Mouse (Mus musculus): Measurements from ENCODE around the gene Ankef1. TPM values are rescaled to one million over a fixed set of nuclear protein-coding genes. Genes with fewer than 3 reads are reported as not detected.

Gene Ankef1
- polyA plus RNA-seq, 1 experiment from 2014 or later, result 0.74 TPM

- no peaks in the 10 kb centered on the region for H3K4me1 ChIP-seq (replicated peaks; ENCODE audit: control insufficient read depth, insufficient read depth, low read length)
- no peak for ATAC-seq (ENCODE audit: low FRiP score)
- H3K27me3 ChIP-seq (ENCODE audit: control insufficient read depth, insufficient read depth, low read length), result no peaks in the 10 kb centered on the region
- H3K9ac ChIP-seq (ENCODE audit: low read depth, low read length), result no peak overlapping the region
- no peak overlapping the region for H3K4me2 ChIP-seq (replicated peaks; ENCODE audit: low read depth, low read length)
- WGBS, result 73% methylated on average over 5 of the region's 5 CpGs
- no peaks in the 10 kb centered on the region for H3K9me3 ChIP-seq (ENCODE audit: control insufficient read depth, low read length)
- H3K4me3 ChIP-seq (ENCODE audit: low read depth, low read length), result no peak overlapping the region
- H3K36me3 ChIP-seq (ENCODE audit: control insufficient read depth, insufficient read depth, low read length), result no peaks in the 10 kb centered on the region
- no peak overlapping the region for H3K27ac ChIP-seq (ENCODE audit: low read depth, low read length)
- no peak for DNase-seq (ENCODE audit: low spot score)
Observed at GRCm38 (mm10) chr2:136486986-136487385, 14.7 kb upstream of the Ankef1 start.

GRCm38 (mm10) chr2:136511073-136511472 is 9.4 kb downstream of the Ankef1 start:
- 20% methylated on average over 5 of the region's 5 CpGs for WGBS
- Histone ChIP-seq H3K9me3 (ENCODE audit: control insufficient read depth, low read length) (no peaks in the 10 kb centered on the region), H3K9ac (ENCODE audit: low read depth, low read length) (no peak overlapping the region), H3K36me3 (ENCODE audit: control insufficient read depth, insufficient read depth, low read length) (no peaks in the 10 kb centered on the region), H3K4me1 (replicated peaks; ENCODE audit: control insufficient read depth, insufficient read depth, low read length) (no peaks in the 10 kb centered on the region; the same call in 1 of the 2 replicates), H3K27me3 (ENCODE audit: control insufficient read depth, insufficient read depth, low read length) (no peaks in the 10 kb centered on the region), H3K27ac (ENCODE audit: low read depth, low read length) (no peak overlapping the region), H3K4me2 (replicated peaks; ENCODE audit: low read depth, low read length) (no peak overlapping the region), H3K4me3 (ENCODE audit: low read depth, low read length) (no peak overlapping the region)
- DNase-seq (ENCODE audit: low spot score) (peak; percentile 42), ATAC-seq (ENCODE audit: low FRiP score) (peak; percentile 87)

DNA sequence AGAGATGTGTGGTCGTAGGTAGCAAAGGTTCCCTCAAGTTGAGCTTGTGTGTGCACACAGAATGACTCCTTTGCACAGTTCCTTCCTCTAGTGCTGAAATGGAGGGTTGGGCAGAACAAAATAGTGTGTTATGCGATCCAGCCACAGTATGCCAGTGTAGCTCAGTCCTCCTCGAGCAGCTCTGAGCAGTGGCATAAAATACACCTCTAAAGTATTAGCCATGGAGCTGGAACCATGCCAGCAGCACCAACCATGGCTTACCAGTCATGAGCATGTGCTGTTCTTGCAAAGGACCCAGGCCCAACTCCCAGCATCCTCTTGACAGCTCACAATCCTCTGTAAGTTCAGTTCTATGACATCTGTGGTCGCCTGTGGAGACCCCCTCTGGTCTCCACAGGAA is 10.0 kb downstream of the Ankef1 start:
- Histone ChIP-seq H3K9me3 (ENCODE audit: control insufficient read depth, low read length) (no peaks in the 10 kb centered on the region), H3K4me1 (replicated peaks; ENCODE audit: control insufficient read depth, insufficient read depth, low read length) (no peaks in the 10 kb centered on the region; the same call in 1 of the 2 replicates), H3K27ac (ENCODE audit: low read depth, low read length) (no peak overlapping the region), H3K4me2 (replicated peaks; ENCODE audit: low read depth, low read length) (no peak overlapping the region), H3K4me3 (ENCODE audit: low read depth, low read length) (no peak overlapping the region), H3K27me3 (ENCODE audit: control insufficient read depth, insufficient read depth, low read length) (no peaks in the 10 kb centered on the region), H3K9ac (ENCODE audit: low read depth, low read length) (no peak overlapping the region), H3K36me3 (ENCODE audit: control insufficient read depth, insufficient read depth, low read length) (no peaks in the 10 kb centered on the region)
- ATAC-seq (ENCODE audit: low FRiP score) (peak; percentile 44; the same call in 1 of the 2 replicates), DNase-seq (ENCODE audit: low spot score) (no peak)
- WGBS, result 81% methylated on average over 4 of the region's 4 CpGs

- Histone ChIP-seq H3K36me3 (ENCODE audit: control insufficient read depth, insufficient read depth, low read length) (no peaks in the 10 kb centered on the region), H3K4me3 (ENCODE audit: low read depth, low read length) (no peak overlapping the region), H3K9ac (ENCODE audit: low read depth, low read length) (no peak overlapping the region), H3K9me3 (ENCODE audit: control insufficient read depth, low read length) (no peaks in the 10 kb centered on the region), H3K27me3 (ENCODE audit: control insufficient read depth, insufficient read depth, low read length) (no peaks in the 10 kb centered on the region), H3K27ac (ENCODE audit: low read depth, low read length) (no peak overlapping the region), H3K4me1 (replicated peaks; ENCODE audit: control insufficient read depth, insufficient read depth, low read length) (no peaks in the 10 kb centered on the region; the same call in 1 of the 2 replicates), H3K4me2 (replicated peaks; ENCODE audit: low read depth, low read length) (no peak overlapping the region)
- ATAC-seq (ENCODE audit: low FRiP score) (no peak), DNase-seq (ENCODE audit: low spot score) (no peak)
- WGBS, result 96% methylated on average over 5 of the region's 5 CpGs
Observed at GRCm38 (mm10) chr2:136512802-136513201, 11.1 kb downstream of the Ankef1 start.

DNA sequence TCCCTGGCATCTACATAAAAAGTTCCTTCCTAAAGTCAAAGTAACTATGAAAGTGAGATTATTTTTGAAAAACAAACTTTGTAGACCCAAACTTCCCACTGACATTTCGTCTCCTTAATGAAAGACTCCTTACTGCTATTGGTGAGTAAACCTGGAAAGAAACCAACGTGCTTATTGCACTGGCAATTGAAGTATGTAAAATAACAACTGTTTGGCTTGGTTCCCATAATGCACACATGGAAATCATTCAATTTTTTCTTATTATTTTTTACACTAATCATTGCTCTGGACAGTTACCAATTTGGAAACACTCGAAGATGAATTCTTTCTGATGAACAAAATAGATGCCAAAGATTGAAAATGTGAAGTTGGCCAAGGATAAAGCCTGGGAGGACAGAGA is 12.1 kb downstream of the Ankef1 start:
- no peak overlapping the region for H3K4me2 ChIP-seq (replicated peaks; ENCODE audit: low read depth, low read length)
- H3K9me3 ChIP-seq (ENCODE audit: control insufficient read depth, low read length), result no peaks in the 10 kb centered on the region
- DNase-seq (ENCODE audit: low spot score) (no peak), ATAC-seq (ENCODE audit: low FRiP score) (no peak)
- no peak overlapping the region for H3K4me3 ChIP-seq (ENCODE audit: low read depth, low read length)
- no peaks in the 10 kb centered on the region; the same call in 1 of the 2 replicates for H3K4me1 ChIP-seq (replicated peaks; ENCODE audit: control insufficient read depth, insufficient read depth, low read length)
- 86% methylated on average over 3 of the region's 3 CpGs for WGBS
- H3K27me3 ChIP-seq (ENCODE audit: control insufficient read depth, insufficient read depth, low read length), result no peaks in the 10 kb centered on the region
- no peaks in the 10 kb centered on the region for H3K36me3 ChIP-seq (ENCODE audit: control insufficient read depth, insufficient read depth, low read length)
- no peak overlapping the region for H3K9ac ChIP-seq (ENCODE audit: low read depth, low read length)
- no peak overlapping the region for H3K27ac ChIP-seq (ENCODE audit: low read depth, low read length)

DNA sequence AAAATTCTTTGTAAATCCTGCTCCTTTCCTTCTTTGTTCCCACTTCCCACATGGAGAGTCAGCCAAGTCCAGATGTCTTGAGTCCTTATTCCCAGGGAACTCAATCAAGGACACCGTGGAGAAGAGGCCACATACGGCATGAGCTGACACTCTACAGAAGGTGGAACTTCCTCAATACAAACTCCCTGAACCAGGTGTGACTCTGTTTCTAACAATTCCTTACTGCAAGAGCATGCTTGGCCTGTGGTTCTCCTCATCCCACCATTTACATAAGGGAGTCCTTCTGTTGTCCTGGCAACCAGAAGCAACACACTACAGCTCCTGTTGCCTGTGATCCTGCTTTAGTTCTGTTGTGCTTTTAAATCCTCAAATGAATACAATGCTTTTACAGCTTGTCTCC is 13.8 kb downstream of the Ankef1 start:
- Histone ChIP-seq H3K9me3 (ENCODE audit: control insufficient read depth, low read length) (no peaks in the 10 kb centered on the region), H3K4me3 (ENCODE audit: low read depth, low read length) (no peak overlapping the region), H3K27ac (ENCODE audit: low read depth, low read length) (no peak overlapping the region), H3K27me3 (ENCODE audit: control insufficient read depth, insufficient read depth, low read length) (no peaks in the 10 kb centered on the region), H3K9ac (ENCODE audit: low read depth, low read length) (no peak overlapping the region), H3K4me2 (replicated peaks; ENCODE audit: low read depth, low read length) (no peak overlapping the region), H3K4me1 (replicated peaks; ENCODE audit: control insufficient read depth, insufficient read depth, low read length) (no peaks in the 10 kb centered on the region; the same call in 1 of the 2 replicates), H3K36me3 (ENCODE audit: control insufficient read depth, insufficient read depth, low read length) (no peaks in the 10 kb centered on the region)
- ATAC-seq (ENCODE audit: low FRiP score) (no peak), DNase-seq (ENCODE audit: low spot score) (no peak)
- WGBS, result 81% methylated on average over 2 of the region's 2 CpGs

DNA sequence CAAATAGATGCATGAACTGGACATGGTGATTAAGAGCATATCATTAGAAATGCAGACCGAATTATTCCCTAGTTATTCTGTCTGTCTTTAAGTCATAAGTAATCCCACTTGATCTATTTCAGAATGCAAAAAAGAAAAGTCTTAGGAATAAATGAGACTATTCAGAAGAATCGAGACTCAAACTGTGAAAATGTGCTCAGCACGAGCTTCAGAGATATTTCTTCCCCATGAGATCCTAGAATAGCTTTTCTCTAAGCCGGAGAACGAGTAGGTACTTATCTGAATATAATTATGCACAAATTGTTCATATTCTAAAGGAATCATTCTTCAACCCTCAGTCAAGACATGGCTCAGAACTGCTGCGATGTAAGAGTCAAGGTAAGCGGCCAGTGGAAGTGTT is 27.2 kb downstream of the Ankef1 start:
- Histone ChIP-seq H3K36me3 (ENCODE audit: control insufficient read depth, insufficient read depth, low read length) (no peaks in the 10 kb centered on the region), H3K27ac (ENCODE audit: low read depth, low read length) (no peak overlapping the region), H3K4me2 (replicated peaks; ENCODE audit: low read depth, low read length) (no peak overlapping the region), H3K27me3 (ENCODE audit: control insufficient read depth, insufficient read depth, low read length) (no peaks in the 10 kb centered on the region), H3K4me3 (ENCODE audit: low read depth, low read length) (no peak overlapping the region), H3K9ac (ENCODE audit: low read depth, low read length) (no peak overlapping the region), H3K4me1 (replicated peaks; ENCODE audit: control insufficient read depth, insufficient read depth, low read length) (no peaks in the 10 kb centered on the region), H3K9me3 (ENCODE audit: control insufficient read depth, low read length) (no peaks in the 10 kb centered on the region)
- WGBS, result 90% methylated on average over 7 of the region's 7 CpGs
- ATAC-seq (ENCODE audit: low FRiP score) (no peak), DNase-seq (ENCODE audit: low spot score) (no peak)

GRCm38 (mm10) chr2:136532033-136532432 is 30.3 kb downstream of the Ankef1 start:
- Histone ChIP-seq H3K9ac (ENCODE audit: low read depth, low read length) (peak overlapping the region; percentile 68), H3K27ac (ENCODE audit: low read depth, low read length) (no peak overlapping the region), H3K9me3 (ENCODE audit: control insufficient read depth, low read length) (no peaks in the 10 kb centered on the region), H3K4me3 (ENCODE audit: low read depth, low read length) (peak overlapping the region; percentile 53), H3K4me2 (replicated peaks; ENCODE audit: low read depth, low read length) (peak overlapping the region; percentile 50), H3K36me3 (ENCODE audit: control insufficient read depth, insufficient read depth, low read length) (no peaks in the 10 kb centered on the region), H3K4me1 (replicated peaks; ENCODE audit: control insufficient read depth, insufficient read depth, low read length) (no peaks in the 10 kb centered on the region), H3K27me3 (ENCODE audit: control insufficient read depth, insufficient read depth, low read length) (no peaks in the 10 kb centered on the region)
- WGBS, result 1% methylated on average over 23 of the region's 23 CpGs
- ATAC-seq (ENCODE audit: low FRiP score) (peak; percentile 99), DNase-seq (ENCODE audit: low spot score) (peak; percentile 92)

DNA sequence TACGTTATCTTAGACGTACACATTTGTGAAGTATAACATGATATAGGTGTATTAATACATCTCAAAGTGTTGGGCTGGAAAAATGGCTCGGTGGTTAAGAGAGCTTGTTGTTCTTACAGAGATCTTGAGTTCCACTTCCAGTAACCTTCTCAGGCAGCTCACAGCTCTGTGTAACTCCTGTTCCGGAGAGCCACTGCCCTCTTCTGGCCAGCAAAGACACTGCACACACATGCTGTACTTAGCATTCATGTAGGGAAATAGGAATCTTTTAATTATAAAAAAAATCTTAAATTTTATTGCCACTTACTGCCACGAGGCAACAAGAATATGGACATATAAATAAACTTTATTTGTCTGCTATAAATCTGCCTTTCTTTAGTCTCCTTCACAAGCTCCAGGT is 56.3 kb downstream of the Ankef1 start:
- Histone ChIP-seq H3K9me3 (ENCODE audit: control insufficient read depth, low read length) (no peaks in the 10 kb centered on the region), H3K27me3 (ENCODE audit: control insufficient read depth, insufficient read depth, low read length) (no peaks in the 10 kb centered on the region), H3K9ac (ENCODE audit: low read depth, low read length) (no peak overlapping the region), H3K4me3 (ENCODE audit: low read depth, low read length) (no peak overlapping the region), H3K36me3 (ENCODE audit: control insufficient read depth, insufficient read depth, low read length) (no peaks in the 10 kb centered on the region), H3K4me1 (replicated peaks; ENCODE audit: control insufficient read depth, insufficient read depth, low read length) (no peaks in the 10 kb centered on the region), H3K4me2 (replicated peaks; ENCODE audit: low read depth, low read length) (no peak overlapping the region), H3K27ac (ENCODE audit: low read depth, low read length) (no peak overlapping the region)
- DNase-seq (ENCODE audit: low spot score) (peak; percentile 9), ATAC-seq (ENCODE audit: low FRiP score) (no peak)
- WGBS, result 72% methylated on average over 5 of the region's 5 CpGs

Data from hindbrain, embryonic 11.5 days (tissue).